9 mouse cellular contexts compared by ENCODE assay signal in the genomic region with DNA sequence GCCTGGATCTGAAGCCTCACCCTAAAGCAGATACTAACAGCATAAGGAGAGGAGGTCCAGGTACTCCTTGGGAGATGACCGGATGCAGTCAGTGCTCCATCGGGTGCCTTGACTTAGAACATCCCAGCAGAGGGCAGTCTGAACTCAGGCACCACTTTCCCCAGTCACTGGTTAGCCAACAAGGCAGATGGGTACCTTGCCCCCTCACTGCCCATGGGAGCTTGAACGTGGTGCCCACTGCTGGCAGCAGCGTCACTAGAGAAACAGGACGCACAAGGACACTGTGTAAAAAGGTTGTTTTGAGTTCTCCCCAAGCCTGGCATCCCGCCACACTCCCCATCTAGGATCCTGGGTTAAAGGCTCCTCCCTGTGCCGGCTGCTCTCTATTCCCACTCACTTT. TPM values are rescaled to one million over a fixed set of nuclear protein-coding genes. Genes with fewer than 3 reads are reported as not detected.
DNase-seq lines count a peak whose midpoint lies in the region; ATAC-seq and TF ChIP-seq lines count a peak whose summit lies in the region.
"Had no signal": no experiment of that assay in that cellular context is flagged by ENCODE, and none has a peak within 500 bp of the region (broad histone marks: within the 10 kb centered on the region; RNA-seq: fewer than 3 reads in every experiment).

No protein-coding gene starts in this region.

- H3K79me2 ChIP-seq in liver, adult 2 months (ENCODE audit: control insufficient read depth, insufficient read depth, low read length) = no peaks in the 10 kb centered on the region

- H3K9ac ChIP-seq in intestine, postnatal 0 days (ENCODE audit: low read depth, low read length) = no peak overlapping the region
- no peak overlapping the region for H3K9ac ChIP-seq in liver, adult 2 months (ENCODE audit: low read depth, low read length)
- H3K9ac ChIP-seq: embryonic facial prominence, embryonic 13.5 days had no signal

- peaks cover 19% of the 10 kb centered on the region for H3K27me3 ChIP-seq in G1E (ENCODE audit: insufficient read depth, low read length)
- no peaks in the 10 kb centered on the region for H3K27me3 ChIP-seq in intestine, postnatal 0 days (replicated peaks; ENCODE audit: control insufficient read depth, insufficient read depth, low read length)
- H3K27me3 ChIP-seq in liver, adult 2 months (ENCODE audit: control insufficient read depth, insufficient read depth, low read length) = no peaks in the 10 kb centered on the region
- H3K27me3 ChIP-seq: embryonic facial prominence, embryonic 13.5 days had no signal

- 0 out of 2 replicates have a peak, but pooled peaks have one; percentile 4 for TF ChIP-seq CTCF in G1E (IDR thresholded peaks at IDR 0.05; ENCODE audit: low read depth, low read length)
- TF ChIP-seq CTCF in intestine, postnatal 0 days (IDR thresholded peaks at IDR 0.05; ENCODE audit: low read depth) = peak; percentile 92
- TF ChIP-seq CTCF in liver, adult 2 months (IDR thresholded peaks at IDR 0.05; ENCODE audit: low read depth, low read length) = peak; percentile 89

- 37% methylated on average over 7 of the region's 7 CpGs for WGBS in intestine, postnatal 0 days
- WGBS in liver, adult 2 months = 33% methylated on average over 7 of the region's 7 CpGs

- TF ChIP-seq POLR2A in liver, adult 2 months (IDR thresholded peaks at IDR 0.05; ENCODE audit: extremely low read depth, insufficient read depth, low read length) = no peak

- no peak overlapping the region for H3K27ac ChIP-seq in intestine, postnatal 0 days (ENCODE audit: low read depth, low read length)
- H3K27ac ChIP-seq in liver, adult 2 months (replicated peaks; ENCODE audit: insufficient read depth, low read depth, low read length) = no peak overlapping the region
- H3K27ac ChIP-seq: embryonic facial prominence, embryonic 13.5 days had no signal

- no peaks in the 10 kb centered on the region for H3K9me3 ChIP-seq in G1E (replicated peaks)
- no peaks in the 10 kb centered on the region for H3K9me3 ChIP-seq in intestine, postnatal 0 days (ENCODE audit: control insufficient read depth)
- H3K9me3 ChIP-seq: embryonic facial prominence, embryonic 13.5 days had no signal

- peak; percentile 42 for DNase-seq in 3134 (ENCODE audit: extremely low read depth, insufficient read length, low spot score)
- DNase-seq in G1E (ENCODE audit: low spot score) = no peak
- peak; percentile 88 to 91 for DNase-seq in cerebellum, postnatal 10 days
- DNase-seq in gastrocnemius, postnatal 14 days = peak; percentile 26
- peak; percentile 33 for DNase-seq in liver, adult 2 months (ENCODE audit: extremely low read depth, low read depth, low spot score)
- peak; percentile 64 for DNase-seq in ovary, postnatal 36 days (ENCODE audit: low spot score)
- DNase-seq in thymus, postnatal 36 days = peak; percentile 68 to 74

- H3K4me3 ChIP-seq in G1E (ENCODE audit: low read depth, low read length) = no peak overlapping the region
- no peak overlapping the region for H3K4me3 ChIP-seq in intestine, postnatal 0 days (ENCODE audit: low read depth, low read length)
- no peak overlapping the region for H3K4me3 ChIP-seq in liver, adult 2 months (ENCODE audit: insufficient read depth, low read depth, low read length)
- H3K4me3 ChIP-seq: embryonic facial prominence, embryonic 13.5 days had no signal

- intact Hi-C loops in gastrocnemius, postnatal 14 days (cut with DNase I; ENCODE audit: low total_unique reads) = loop anchor here (2.0 kb wide), 1 partner anchor 82 kb away; no protein-coding TSS in a partner anchor

- no peaks in the 10 kb centered on the region for H3K36me3 ChIP-seq in G1E (replicated peaks)
- H3K36me3 ChIP-seq in intestine, postnatal 0 days (ENCODE audit: control insufficient read depth, insufficient read depth) = no peaks in the 10 kb centered on the region
- no peaks in the 10 kb centered on the region for H3K36me3 ChIP-seq in liver, adult 2 months (ENCODE audit: control insufficient read depth, insufficient read depth, low read length)
- H3K36me3 ChIP-seq: embryonic facial prominence, embryonic 13.5 days had no signal

- H3K4me1 ChIP-seq in G1E (ENCODE audit: insufficient read depth, low read depth, low read length) = peaks cover 11% of the 10 kb centered on the region; the same call in 1 of the 2 replicates
- H3K4me1 ChIP-seq in intestine, postnatal 0 days (replicated peaks; ENCODE audit: control insufficient read depth, insufficient read depth, low read length) = no peaks in the 10 kb centered on the region
- no peaks in the 10 kb centered on the region for H3K4me1 ChIP-seq in liver, adult 2 months (ENCODE audit: control insufficient read depth, insufficient read depth, low read length)

- ATAC-seq in G1E (ENCODE audit: extremely low read depth, insufficient number of reproducible peaks, low FRiP score, poor library complexity, severe bottlenecking) = no peak
- 0 out of 2 replicates have a peak, but pooled peaks have one; percentile 48 for ATAC-seq in intestine, postnatal 0 days

- no peak overlapping the region for H3K4me2 ChIP-seq in intestine, postnatal 0 days (replicated peaks; ENCODE audit: low read depth)
- H3K4me2 ChIP-seq: embryonic facial prominence, embryonic 13.5 days had no signal

RNA-seq across cellular contexts. Expression of a gene that starts 24.1 kb away (rescaled TPM):
- total RNA-seq in G1E (2014; fragmentation: Nextera tagmentation) = 38.5 and 47.7 TPM in 2 replicates
- 71.8 and 88.4 TPM in 2 replicates for total RNA-seq in G1E (2017)
- polyA plus RNA-seq in G1E (2012) = 27.8 and 31.6 TPM in 2 replicates
- 1 to 10 TPM; 4.5 to 5.1 TPM for total RNA-seq in gastrocnemius, postnatal 14 days (2021)
- polyA plus RNA-seq in intestine, postnatal 0 days (2015; fragmentation: Nextera tagmentation; extraction: Ambion mirVana) = 14.4 and 16.0 TPM in 2 replicates
- total RNA-seq in liver, adult 2 months (2014; rRNA removed) = 24.9 and 36.0 TPM in 2 replicates
- polyA plus RNA-seq in liver, adult 2 months (2012; rRNA removed) = 7.8 and 9.4 TPM in 2 replicates

RNA-seq across cellular contexts. Expression of a gene that starts 45.0 kb away (rescaled TPM):
- total RNA-seq in G1E (2014; fragmentation: Nextera tagmentation) (65.3 and 70.6 TPM in 2 replicates), G1E (2017) (33.9 and 39.1 TPM in 2 replicates)
- 9.0 and 63.3 TPM in 2 replicates for polyA plus RNA-seq in G1E (2012)
- total RNA-seq in gastrocnemius, postnatal 14 days (2021) = 1 to 10 TPM; 7.9 to 9.1 TPM
- 17.6 and 19.0 TPM in 2 replicates for polyA plus RNA-seq in intestine, postnatal 0 days (2015; fragmentation: Nextera tagmentation; extraction: Ambion mirVana)
- total RNA-seq in liver, adult 2 months (2014; rRNA removed) = 9.9 and 10.1 TPM in 2 replicates
- polyA plus RNA-seq in liver, adult 2 months (2012; rRNA removed) = 41.2 and 60.2 TPM in 2 replicates

Comparison
In these comparisons a context has a peak if more than half of its experiments do, and no peak if none do; other contexts are left out.
1. CTCF ChIP-seq: peak in every context shown above with its lines; median percentile 92 in intestine, postnatal 0 days; 89 in liver, adult 2 months; 4 in G1E.